Mouse (Mus musculus) bone marrow, adult 2 months (tissue): Measurements from ENCODE around the gene Tcf25.

Experiments used
- CTCF ChIP-seq: fragments of 200-500 bp; IDR thresholded peaks from 2 replicates; pipeline ENCODE4 v1.5.1; 2011; ENCODE audit warnings: low read length, control low read depth; ENCODE audit not compliant: control insufficient read depth, insufficient read depth
- POLR2A ChIP-seq: fragments of 200-500 bp; IDR thresholded peaks from 2 replicates; pipeline ENCODE4 v1.6.1; 2011; ENCODE audit warnings: low read depth, mild to moderate bottlenecking, control low read depth, low read length, borderline replicate concordance; ENCODE audit not compliant: control insufficient read depth

DNA sequence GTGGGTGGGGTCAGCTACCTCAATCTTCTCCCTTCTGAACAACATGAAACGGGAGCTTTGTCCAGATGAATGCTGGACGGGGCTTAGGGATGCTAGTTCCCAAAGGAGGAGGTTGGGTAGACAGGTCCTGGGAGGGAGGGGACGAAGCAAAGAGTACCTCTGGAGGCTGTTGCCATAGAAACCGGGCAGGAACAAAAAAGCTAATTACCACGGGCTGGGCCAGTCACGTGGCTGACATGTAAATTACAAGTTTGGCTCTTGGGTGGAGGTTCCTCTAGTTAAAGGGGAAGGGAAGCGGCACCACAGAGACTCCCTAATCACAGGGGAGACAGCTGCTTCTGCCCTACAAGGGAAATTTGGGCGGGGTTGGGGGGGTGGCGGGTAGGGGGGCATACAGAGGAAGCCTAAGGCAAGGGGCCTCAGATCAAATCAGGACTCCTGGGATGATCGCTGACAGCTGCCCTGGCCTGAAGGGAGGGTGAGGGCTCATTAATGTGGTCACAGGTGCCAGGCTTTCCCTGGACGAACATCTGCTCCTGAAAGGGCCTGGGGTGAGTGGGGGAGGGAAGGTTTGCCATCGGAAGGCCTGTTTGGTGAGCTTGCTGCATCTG lies 39.1 kb downstream of the Tcf25 start:
- TF ChIP-seq POLR2A, result no peak
- TF ChIP-seq CTCF, result no peak
